8 mouse cellular contexts compared by ENCODE assay signal in the genomic region with DNA sequence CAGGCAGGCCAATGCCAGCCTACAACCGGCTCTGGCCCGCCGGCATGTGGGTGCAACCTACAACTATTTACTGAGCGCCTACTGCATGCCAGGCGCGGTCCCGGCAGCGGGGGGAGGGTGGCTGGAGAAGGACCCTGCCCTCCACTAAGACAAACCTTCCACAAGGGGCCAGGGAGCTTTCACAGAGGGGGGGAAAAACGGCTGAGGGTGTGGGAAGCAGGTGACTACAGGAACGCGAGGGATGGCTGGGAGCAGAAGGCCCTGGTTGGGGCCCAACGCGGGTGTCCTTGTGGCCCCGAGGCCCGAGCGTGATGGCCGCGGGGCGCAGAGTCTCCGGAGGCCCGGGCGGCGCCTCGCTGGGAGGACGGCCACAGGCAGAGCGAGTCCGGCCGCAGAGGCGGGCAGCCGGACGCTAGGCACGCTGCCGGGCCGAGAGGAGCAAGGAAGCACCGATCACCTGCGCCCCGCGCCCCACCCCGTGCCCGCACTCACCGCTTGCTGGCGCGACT. TPM values are rescaled to one million over a fixed set of nuclear protein-coding genes. Genes with fewer than 3 reads are reported as not detected.
A peak's percentile ranks its signal among the peaks of the same experiment; 100 is the strongest.
DNase-seq lines count a peak whose midpoint lies in the region; ATAC-seq and TF ChIP-seq lines count a peak whose summit lies in the region.

No protein-coding gene starts in this region.

- no peaks in the 10 kb centered on the region for H3K9me3 ChIP-seq in heart, embryonic 11.5 days (replicated peaks; ENCODE audit: control insufficient read depth, low read length)
- no peaks in the 10 kb centered on the region for H3K9me3 ChIP-seq in forebrain, embryonic 10.5 days
- H3K9me3 ChIP-seq in intestine, embryonic 14.5 days (ENCODE audit: control insufficient read depth, low read length) = no peaks in the 10 kb centered on the region
- no peaks in the 10 kb centered on the region for H3K9me3 ChIP-seq in midbrain, embryonic 15.5 days

- intact Hi-C loops in heart, postnatal 25 days (cut with DNase I) = no loop called here

- H3K79me2 ChIP-seq in liver, adult 2 months (ENCODE audit: control insufficient read depth, insufficient read depth, low read length) = no peaks in the 10 kb centered on the region

- WGBS in heart, embryonic 11.5 days (ENCODE audit: insufficient replicate concordance) = under 1% methylated on average over 34 of the region's 43 CpGs
- WGBS in forebrain, embryonic 10.5 days = under 1% methylated on average over 41 of the region's 43 CpGs
- WGBS in intestine, embryonic 14.5 days = under 1% methylated on average over 36 of the region's 43 CpGs
- WGBS in liver, adult 2 months = under 1% methylated on average over 43 of the region's 43 CpGs
- 1% methylated on average over 20 of the region's 43 CpGs for WGBS in midbrain, embryonic 15.5 days

- no peak for TF ChIP-seq POLR2A in liver, adult 2 months (IDR thresholded peaks at IDR 0.05; ENCODE audit: extremely low read depth, insufficient read depth, low read length)

- H3K36me3 ChIP-seq in heart, embryonic 11.5 days (ENCODE audit: control insufficient read depth, insufficient read depth, low read length) = peaks cover 12% of the 10 kb centered on the region
- peaks cover 46% of the 10 kb centered on the region for H3K36me3 ChIP-seq in forebrain, embryonic 10.5 days (replicated peaks)
- peaks cover 33% of the 10 kb centered on the region for H3K36me3 ChIP-seq in intestine, embryonic 14.5 days (ENCODE audit: control insufficient read depth, insufficient read depth, low read length)
- H3K36me3 ChIP-seq in liver, adult 2 months (ENCODE audit: control insufficient read depth, insufficient read depth, low read length) = peaks cover 10% of the 10 kb centered on the region
- peaks cover 18% of the 10 kb centered on the region; the same call in 1 of the 2 replicates for H3K36me3 ChIP-seq in midbrain, embryonic 15.5 days (replicated peaks)

- peak overlapping the region; percentile 95 for H3K9ac ChIP-seq in heart, embryonic 11.5 days (ENCODE audit: low read depth, low read length)
- H3K9ac ChIP-seq in intestine, embryonic 14.5 days (ENCODE audit: low read length) = peak overlapping the region; percentile 85
- H3K9ac ChIP-seq in liver, adult 2 months (ENCODE audit: low read depth, low read length) = peak overlapping the region; percentile 86
- H3K9ac ChIP-seq in midbrain, embryonic 15.5 days = peak overlapping the region; percentile 95

- ATAC-seq in heart, embryonic 11.5 days (replicated peaks; ENCODE audit: insufficient number of reproducible peaks, low FRiP score, low TSS enrichment) = peak; percentile 33
- peak; percentile 26 for ATAC-seq in intestine, embryonic 14.5 days (replicated peaks; ENCODE audit: low FRiP score, low TSS enrichment, low read depth)
- no peak; the same call in none of the 2 replicates for ATAC-seq in midbrain, embryonic 15.5 days (replicated peaks)

- H3K27me3 ChIP-seq in heart, embryonic 11.5 days (ENCODE audit: control insufficient read depth, insufficient read depth, low read length) = no peaks in the 10 kb centered on the region
- no peaks in the 10 kb centered on the region for H3K27me3 ChIP-seq in forebrain, embryonic 10.5 days (ENCODE audit: poor library complexity, severe bottlenecking)
- H3K27me3 ChIP-seq in intestine, embryonic 14.5 days (replicated peaks; ENCODE audit: control insufficient read depth, insufficient read depth, low read length) = no peaks in the 10 kb centered on the region
- no peaks in the 10 kb centered on the region for H3K27me3 ChIP-seq in liver, adult 2 months (ENCODE audit: control insufficient read depth, insufficient read depth, low read length)
- no peaks in the 10 kb centered on the region for H3K27me3 ChIP-seq in midbrain, embryonic 15.5 days (replicated peaks)

- peak overlapping the region; percentile 90 for H3K4me3 ChIP-seq in heart, embryonic 11.5 days (ENCODE audit: low read depth, low read length)
- H3K4me3 ChIP-seq in forebrain, embryonic 10.5 days = peak overlapping the region; percentile 92
- H3K4me3 ChIP-seq in intestine, embryonic 14.5 days (ENCODE audit: low read depth, low read length) = peak overlapping the region; percentile 91
- H3K4me3 ChIP-seq in liver, adult 2 months (ENCODE audit: insufficient read depth, low read depth, low read length) = peak overlapping the region; percentile 86
- peak overlapping the region; percentile 85 for H3K4me3 ChIP-seq in midbrain, embryonic 15.5 days

- peak overlapping the region; percentile 74 for H3K4me2 ChIP-seq in heart, embryonic 11.5 days
- peak overlapping the region; percentile 97 for H3K4me2 ChIP-seq in intestine, embryonic 14.5 days (ENCODE audit: low read length)
- H3K4me2 ChIP-seq in midbrain, embryonic 15.5 days = peak overlapping the region; percentile 87

- DNase-seq in heart, postnatal 25 days (ENCODE audit: low spot score) = no peak
- DNase-seq in Muller cell, postnatal 12 days (ENCODE audit: inconsistent ontology term) = peak; percentile 62
- peak; percentile 69 for DNase-seq in forebrain, embryonic 10.5 days (ENCODE audit: extremely low spot score, low spot score)
- DNase-seq in intestine, embryonic 14.5 days (ENCODE audit: low spot score) = peak; percentile 75
- peak; percentile 47 for DNase-seq in liver, adult 2 months (ENCODE audit: extremely low read depth, low read depth, low spot score)
- peak; percentile 70 for DNase-seq in urinary bladder, postnatal 25 days (ENCODE audit: low spot score)

- peaks cover 16% of the 10 kb centered on the region for H3K4me1 ChIP-seq in heart, embryonic 11.5 days (ENCODE audit: control insufficient read depth, insufficient read depth, low read length)
- peaks cover 51% of the 10 kb centered on the region for H3K4me1 ChIP-seq in forebrain, embryonic 10.5 days
- peaks cover 12% of the 10 kb centered on the region for H3K4me1 ChIP-seq in intestine, embryonic 14.5 days (replicated peaks; ENCODE audit: control insufficient read depth, insufficient read depth, low read length)
- H3K4me1 ChIP-seq in liver, adult 2 months (ENCODE audit: control insufficient read depth, insufficient read depth, low read length) = peaks cover 9% of the 10 kb centered on the region; the same call in 1 of the 2 replicates
- peaks cover 34% of the 10 kb centered on the region for H3K4me1 ChIP-seq in midbrain, embryonic 15.5 days

- peak overlapping the region; percentile 77 for H3K27ac ChIP-seq in heart, embryonic 11.5 days (ENCODE audit: low read depth, low read length)
- peak overlapping the region; percentile 94 for H3K27ac ChIP-seq in forebrain, embryonic 10.5 days
- H3K27ac ChIP-seq in intestine, embryonic 14.5 days (ENCODE audit: low read depth) = peak overlapping the region; percentile 62; the same call in 1 of the 2 replicates
- peak overlapping the region; percentile 86 for H3K27ac ChIP-seq in liver, adult 2 months (replicated peaks; ENCODE audit: insufficient read depth, low read depth, low read length)
- peak overlapping the region; percentile 81 for H3K27ac ChIP-seq in midbrain, embryonic 15.5 days

- no peak for TF ChIP-seq CTCF in liver, adult 2 months (IDR thresholded peaks at IDR 0.05; ENCODE audit: low read depth, low read length)

RNA-seq across cellular contexts. Expression of a gene that starts 0.4 kb away (rescaled TPM):
- polyA plus RNA-seq in heart, embryonic 11.5 days (2014; fragmentation: Nextera tagmentation; extraction: Ambion mirVana) = 73.1 and 80.9 TPM in 2 replicates
- 100 to 1,000 TPM; 106 to 112 TPM for total RNA-seq in heart, postnatal 25 days (2021)
- polyA plus RNA-seq in forebrain, embryonic 10.5 days (2016; fragmentation: Nextera tagmentation; extraction: Ambion mirVana) = 80.6 and 82.7 TPM in 2 replicates
- 72.6 and 96.6 TPM in 2 replicates for polyA plus RNA-seq in intestine, embryonic 14.5 days (2014; fragmentation: Nextera tagmentation; extraction: Ambion mirVana)
- total RNA-seq in liver, adult 2 months (2014; rRNA removed) = 37.6 and 53.8 TPM in 2 replicates
- polyA plus RNA-seq in liver, adult 2 months (2012; rRNA removed) = 50.4 and 58.9 TPM in 2 replicates
- 181 and 195 TPM in 2 replicates for polyA plus RNA-seq in midbrain, embryonic 15.5 days (2015; fragmentation: Nextera tagmentation; extraction: Ambion mirVana)

RNA-seq across cellular contexts. Expression of a gene that starts 0.6 kb away (rescaled TPM):
- 1.6 TPM in 2 replicates for polyA plus RNA-seq in heart, embryonic 11.5 days (2014; fragmentation: Nextera tagmentation; extraction: Ambion mirVana)
- total RNA-seq in heart, postnatal 25 days (2021) = 1 to 10 TPM; 3.2 to 4.7 TPM
- polyA plus RNA-seq in forebrain, embryonic 10.5 days (2016; fragmentation: Nextera tagmentation; extraction: Ambion mirVana) = 15.5 and 15.6 TPM in 2 replicates
- polyA plus RNA-seq in intestine, embryonic 14.5 days (2014; fragmentation: Nextera tagmentation; extraction: Ambion mirVana) = 3.9 and 4.9 TPM in 2 replicates
- total RNA-seq in liver, adult 2 months (2014; rRNA removed) = 1.8 and 2.1 TPM in 2 replicates
- 4.4 and 4.8 TPM in 2 replicates for polyA plus RNA-seq in liver, adult 2 months (2012; rRNA removed)
- 12.8 and 13.8 TPM in 2 replicates for polyA plus RNA-seq in midbrain, embryonic 15.5 days (2015; fragmentation: Nextera tagmentation; extraction: Ambion mirVana)

RNA-seq across cellular contexts. Expression of a gene that starts 20.5 kb away (rescaled TPM):
- polyA plus RNA-seq in heart, embryonic 11.5 days (2014; fragmentation: Nextera tagmentation; extraction: Ambion mirVana) = 0.46 and 0.99 TPM in 2 replicates
- total RNA-seq in heart, postnatal 25 days (2021) = not detected
- 3.4 and 4.4 TPM in 2 replicates for polyA plus RNA-seq in forebrain, embryonic 10.5 days (2016; fragmentation: Nextera tagmentation; extraction: Ambion mirVana)
- 2.7 and 2.8 TPM in 2 replicates for polyA plus RNA-seq in intestine, embryonic 14.5 days (2014; fragmentation: Nextera tagmentation; extraction: Ambion mirVana)
- 0.47 and 0.83 TPM in 2 replicates for total RNA-seq in liver, adult 2 months (2014; rRNA removed)
- polyA plus RNA-seq in liver, adult 2 months (2012; rRNA removed) = 1.4 and 2.2 TPM in 2 replicates
- polyA plus RNA-seq in midbrain, embryonic 15.5 days (2015; fragmentation: Nextera tagmentation; extraction: Ambion mirVana) = 0.87 and 1.4 TPM in 2 replicates

RNA-seq across cellular contexts. Expression of a gene that starts 20.7 kb away (rescaled TPM):
- 95.3 and 103 TPM in 2 replicates for polyA plus RNA-seq in heart, embryonic 11.5 days (2014; fragmentation: Nextera tagmentation; extraction: Ambion mirVana)
- 10 to 100 TPM; 65.7 to 69.9 TPM for total RNA-seq in heart, postnatal 25 days (2021)
- 64.2 and 66.6 TPM in 2 replicates for polyA plus RNA-seq in forebrain, embryonic 10.5 days (2016; fragmentation: Nextera tagmentation; extraction: Ambion mirVana)
- 121 and 123 TPM in 2 replicates for polyA plus RNA-seq in intestine, embryonic 14.5 days (2014; fragmentation: Nextera tagmentation; extraction: Ambion mirVana)
- 106 and 108 TPM in 2 replicates for total RNA-seq in liver, adult 2 months (2014; rRNA removed)
- 134 and 136 TPM in 2 replicates for polyA plus RNA-seq in liver, adult 2 months (2012; rRNA removed)
- polyA plus RNA-seq in midbrain, embryonic 15.5 days (2015; fragmentation: Nextera tagmentation; extraction: Ambion mirVana) = 40.6 and 44.4 TPM in 2 replicates

RNA-seq across cellular contexts. Expression of a gene that starts 22.3 kb away (rescaled TPM):
- 14.3 and 17.5 TPM in 2 replicates for polyA plus RNA-seq in heart, embryonic 11.5 days (2014; fragmentation: Nextera tagmentation; extraction: Ambion mirVana)
- total RNA-seq in heart, postnatal 25 days (2021) = under 1 TPM; 0.62 to 0.64 TPM
- 50.8 and 53.8 TPM in 2 replicates for polyA plus RNA-seq in forebrain, embryonic 10.5 days (2016; fragmentation: Nextera tagmentation; extraction: Ambion mirVana)
- 60.3 and 61.4 TPM in 2 replicates for polyA plus RNA-seq in intestine, embryonic 14.5 days (2014; fragmentation: Nextera tagmentation; extraction: Ambion mirVana)
- 21.6 and 22.5 TPM in 2 replicates for total RNA-seq in liver, adult 2 months (2014; rRNA removed)
- 49.1 and 53.3 TPM in 2 replicates for polyA plus RNA-seq in liver, adult 2 months (2012; rRNA removed)
- 24.0 and 26.3 TPM in 2 replicates for polyA plus RNA-seq in midbrain, embryonic 15.5 days (2015; fragmentation: Nextera tagmentation; extraction: Ambion mirVana)
